Mouse (Mus musculus) CH12.LX (cell line): Measurements from ENCODE around the gene Vsig10l. TPM values are rescaled to one million over a fixed set of nuclear protein-coding genes. Genes with fewer than 3 reads are reported as not detected.
A peak's percentile ranks its signal among the peaks of the same experiment; 100 is the strongest.

Experiments
- DNase-seq: peaks from one replicate; pipeline ENCODE4 v3.0.0-alpha.2; 2013; ENCODE audit errors: extremely low read depth
- H3K27ac ChIP-seq: 2 replicates; pipeline ENCODE4 v1.5.1; 2012; ENCODE audit warnings: low read depth, mild to moderate bottlenecking, control low read depth, moderate library complexity; ENCODE audit not compliant: insufficient read depth
- H3K27me3 ChIP-seq: replicated peaks from 2 replicates; pipeline ENCODE3; 2012; ENCODE audit warnings: inconsistent platforms
- H3K36me3 ChIP-seq, 2 experiments: replicated peaks in 1 of 2; 2 replicates each; pipeline versions ENCODE3 to v1.6.1; 2012; ENCODE audit warnings: inconsistent platforms in 1 of 2, low read length in 1 of 2, mild to moderate bottlenecking in 1 of 2, mixed read lengths in 1 of 2, moderate library complexity in 1 of 2; ENCODE audit not compliant: control insufficient read depth in 1 of 2, insufficient read depth in 1 of 2
- H3K4me1 ChIP-seq, 2 experiments: 2 replicates each; pipeline ENCODE4 v1.6.1; 2012; ENCODE audit warnings: inconsistent platforms in 1 of 2, moderate library complexity in 1 of 2; ENCODE audit not compliant: insufficient read depth in 2 of 2, control insufficient read depth in 1 of 2
- H3K4me2 ChIP-seq: 2 replicates; pipeline ENCODE4 v1.6.1; 2012; ENCODE audit warnings: low read depth, mild to moderate bottlenecking, control low read depth; ENCODE audit not compliant: poor library complexity, insufficient read depth, severe bottlenecking
- H3K4me3 ChIP-seq, 3 experiments: fragments of 150-350 bp in 1 of 3; sonication (generic) in 1 of 3; replicated peaks in 1 of 3; 2 replicates each; pipeline versions ENCODE3 to v1.5.1; 2011 to 2012; ENCODE audit warnings: low read depth in 2 of 3, low read length in 2 of 3, mild to moderate bottlenecking in 2 of 3, moderate library complexity in 2 of 3, control low read depth in 1 of 3, improper control_type of control experiment in 1 of 3, inconsistent platforms in 1 of 3, mixed read lengths in 1 of 3; ENCODE audit not compliant: poor library complexity in 1 of 3
- H3K79me2 ChIP-seq: replicated peaks from 2 replicates; pipeline ENCODE4 v1.6.1; 2012; ENCODE audit warnings: mild to moderate bottlenecking, moderate library complexity; ENCODE audit not compliant: control insufficient read depth, poor library complexity, insufficient read depth, severe bottlenecking; ENCODE audit errors: extremely low read depth
- H3K9ac ChIP-seq: 2 replicates; pipeline ENCODE4 v1.6.1; 2012; ENCODE audit warnings: low read depth, mild to moderate bottlenecking, control low read depth, moderate library complexity; ENCODE audit not compliant: insufficient read depth
- H3K9me3 ChIP-seq: replicated peaks from 2 replicates; pipeline ENCODE3; 2012; ENCODE audit warnings: low read length, inconsistent platforms, mixed read lengths
- BHLHE40 ChIP-seq: IDR thresholded peaks from 2 replicates; pipeline ENCODE4 v1.6.1; 2011; ENCODE audit warnings: mild to moderate bottlenecking, low read depth, low read length, improper control_type of control experiment
- CHD1 ChIP-seq: IDR thresholded peaks from 2 replicates; pipeline ENCODE4 v1.6.1; 2012; ENCODE audit warnings: low read depth, low read length, improper control_type of control experiment, inconsistent platforms
- CHD2 ChIP-seq: IDR thresholded peaks from 2 replicates; pipeline ENCODE4 v1.6.1; 2011; ENCODE audit warnings: low read length, improper control_type of control experiment
- CTCF ChIP-seq, 2 experiments: IDR thresholded peaks in 1 of 2; conservative IDR thresholded peaks in 1 of 2; 2 replicates each; pipeline ENCODE4 v1.5.1; 2011 to 2012; ENCODE audit warnings: low read depth in 2 of 2, low read length in 2 of 2, improper control_type of control experiment in 1 of 2, inconsistent platforms in 1 of 2, mild to moderate bottlenecking in 1 of 2, moderate library complexity in 1 of 2
- E2F4 ChIP-seq: IDR thresholded peaks from 2 replicates; pipeline ENCODE4 v1.6.1; 2011; ENCODE audit warnings: low read depth, low read length, improper control_type of control experiment; ENCODE audit not compliant: insufficient replicate concordance
- ELF1 ChIP-seq: IDR thresholded peaks from 2 replicates; pipeline ENCODE4 v1.6.1; 2014; ENCODE audit warnings: low read depth, mild to moderate bottlenecking, inconsistent platforms, low read length, improper control_type of control experiment
- GABPA ChIP-seq: IDR thresholded peaks from 2 replicates; pipeline ENCODE4 v1.6.1; 2012; ENCODE audit warnings: low read depth, low read length, improper control_type of control experiment, inconsistent platforms; ENCODE audit not compliant: insufficient replicate concordance
- HCFC1 ChIP-seq: IDR thresholded peaks from 2 replicates; pipeline ENCODE4 v1.6.1; 2012; ENCODE audit warnings: low read depth, mild to moderate bottlenecking, inconsistent platforms, low read length, improper control_type of control experiment
- IRF4 ChIP-seq: IDR thresholded peaks from 2 replicates; pipeline ENCODE4 v1.6.1; 2014; ENCODE audit warnings: low read depth, mild to moderate bottlenecking, inconsistent platforms, low read length, improper control_type of control experiment
- JUN ChIP-seq: IDR thresholded peaks from 2 replicates; pipeline ENCODE4 v1.6.1; 2011; ENCODE audit warnings: low read depth, mild to moderate bottlenecking, low read length, improper control_type of control experiment, moderate library complexity; ENCODE audit not compliant: insufficient read depth
- KAT2A ChIP-seq: IDR thresholded peaks from 2 replicates; pipeline ENCODE4 v1.6.1; 2012; ENCODE audit warnings: low read length, improper control_type of control experiment, inconsistent platforms; ENCODE audit not compliant: insufficient replicate concordance
- MAFK ChIP-seq: IDR thresholded peaks from 2 replicates; pipeline ENCODE4 v1.6.1; 2011; ENCODE audit warnings: low read length, improper control_type of control experiment; ENCODE audit not compliant: insufficient replicate concordance
- MAX ChIP-seq: IDR thresholded peaks from 2 replicates; pipeline ENCODE4 v1.6.1; 2011; ENCODE audit warnings: low read length, improper control_type of control experiment
- MAZ ChIP-seq: IDR thresholded peaks from 2 replicates; pipeline ENCODE4 v1.6.1; 2012; ENCODE audit warnings: low read depth, mild to moderate bottlenecking, inconsistent platforms, low read length, improper control_type of control experiment, moderate library complexity
- MEF2A ChIP-seq: IDR thresholded peaks from 2 replicates; pipeline ENCODE4 v1.6.1; 2014; ENCODE audit warnings: low read depth, mild to moderate bottlenecking, inconsistent platforms, low read length, improper control_type of control experiment, borderline replicate concordance
- MXI1 ChIP-seq: IDR thresholded peaks from 2 replicates; pipeline ENCODE4 v1.6.1; 2011; ENCODE audit warnings: mild to moderate bottlenecking, low read depth, low read length, improper control_type of control experiment
- MYC ChIP-seq: IDR thresholded peaks from 2 replicates; pipeline ENCODE4 v1.6.1; 2011; ENCODE audit warnings: low read depth, mild to moderate bottlenecking, improper control_type of control experiment, low read length
- NELFE ChIP-seq: IDR thresholded peaks from 2 replicates; pipeline ENCODE4 v1.6.1; 2011; ENCODE audit warnings: low read depth, low read length, improper control_type of control experiment
- PAX5 ChIP-seq: IDR thresholded peaks from 2 replicates; pipeline ENCODE4 v1.6.1; 2012; ENCODE audit warnings: low read length, inconsistent platforms, mixed read lengths
- RAD21 ChIP-seq: IDR thresholded peaks from 2 replicates; pipeline ENCODE4 v1.6.1; 2011; ENCODE audit warnings: low read depth, mild to moderate bottlenecking, low read length, improper control_type of control experiment, moderate library complexity
- SIN3A ChIP-seq: IDR thresholded peaks from 2 replicates; pipeline ENCODE4 v1.6.1; 2012; ENCODE audit warnings: low read length, improper control_type of control experiment, inconsistent platforms
- SMC3 ChIP-seq: IDR thresholded peaks from 2 replicates; pipeline ENCODE4 v1.6.1; 2011; ENCODE audit warnings: low read depth, low read length, improper control_type of control experiment
- TBP ChIP-seq: conservative IDR thresholded peaks from 2 replicates; pipeline ENCODE4 v1.6.1; 2011; ENCODE audit warnings: low read depth, low read length, improper control_type of control experiment
- TCF12 ChIP-seq: IDR thresholded peaks from 2 replicates; pipeline ENCODE4 v1.6.1; 2014; ENCODE audit warnings: low read depth, mild to moderate bottlenecking, inconsistent platforms, low read length, improper control_type of control experiment
- USF1 ChIP-seq: IDR thresholded peaks from 2 replicates; pipeline ENCODE4 v1.6.1; 2014; ENCODE audit warnings: low read depth, mild to moderate bottlenecking, inconsistent platforms, low read length, improper control_type of control experiment
- USF2 ChIP-seq: conservative IDR thresholded peaks from 2 replicates; pipeline ENCODE4 v1.6.1; 2011; ENCODE audit warnings: low read depth, low read length, improper control_type of control experiment
- ZC3H11A ChIP-seq: IDR thresholded peaks from 2 replicates; pipeline ENCODE4 v1.6.1; 2012; ENCODE audit warnings: low read depth, mild to moderate bottlenecking, inconsistent platforms, low read length, improper control_type of control experiment
- ZKSCAN1 ChIP-seq: IDR thresholded peaks from 2 replicates; pipeline ENCODE4 v1.6.1; 2012; ENCODE audit warnings: low read depth, inconsistent platforms, low read length, improper control_type of control experiment, borderline replicate concordance
- dilution Hi-C: fragments of 300-500 bp; cut with MboI; formaldehyde crosslinking; loops from 2 replicates; pipeline ENCODE4 v1.14.3; 2020; ENCODE audit warnings: low sequenced_read_pairs; ENCODE audit not compliant: extremely low pct_unique_long_range_greater_than_20kb, extremely low pct_ligation_motif_present
- in situ Hi-C: fragments of 300-500 bp; cut with MboI; formaldehyde crosslinking; loops from 3 replicates; pipeline ENCODE4 v1.14.3; 2019; ENCODE audit warnings: low sequenced_read_pairs, low pct_ligation_motif_present, low pct_unique_long_range_greater_than_20kb, mixed read lengths
- polyA plus RNA-seq: library from polyadenylated mRNA; unstranded; fragments of >175 nt; gene quantifications from 2 replicates; pipeline ENCODE4 v1.2.1, GENCODE M21; 2012; ENCODE audit warnings: low read depth; ENCODE audit not compliant: insufficient read length
- total RNA-seq, 2 experiments: library from RNA; depleted of rRNA; stranded (reverse); fragments of 300-350 nt in 1 of 2; fragments of >200 nt in 1 of 2; gene quantifications; 2 replicates each; pipeline ENCODE4 v1.2.3; 2012 to 2014

The Vsig10l gene
- total and polyA plus RNA-seq, 3 experiments = 0.12 to 0.99 (median 0.17) TPM

GRCm38 (mm10) chr7:43465344-43466098 lies 2.6 kb downstream of the Vsig10l start (continued):
- TF ChIP-seq BHLHE40 (peak; percentile 92), KAT2A (no peak), TCF12 (no peak), MEF2A (0 out of 2 replicates have a peak, but pooled peaks have one; percentile 9), MXI1 (peak; percentile 88), USF1 (no peak), CHD1 (no peak), MAFK (no peak), GABPA (no peak), MYC (0 out of 2 replicates have a peak, but pooled peaks have one; percentile 43), MAZ (0 out of 2 replicates have a peak, but pooled peaks have one; percentile 22), NELFE (0 out of 2 replicates have a peak, but pooled peaks have one; percentile 43), CHD2 (no peak), E2F4 (no peak), MAX (peak; percentile 75; the same call in 1 of the 2 replicates), RAD21 (no peak; the same call in 1 of the 2 replicates), ZKSCAN1 (no peak), IRF4 (no peak), TBP (no peak), JUN (no peak), USF2 (no peak)

- TF ChIP-seq ZC3H11A (peak; percentile 42; the same call in 1 of the 2 replicates), CHD1 (no peak), PAX5 (no peak), MEF2A (no peak), E2F4 (no peak), ELF1 (peak; percentile 19; the same call in 1 of the 2 replicates), HCFC1 (no peak), MAX (peak; percentile 21; the same call in 1 of the 2 replicates), MXI1 (0 out of 2 replicates have a peak, but pooled peaks have one; percentile 42), RAD21 (peak; percentile 75), ZKSCAN1 (no peak), SIN3A (no peak), NELFE (peak; percentile 49; the same call in 1 of the 2 replicates), MAZ (peak; percentile 90), BHLHE40 (peak; percentile 69; the same call in 1 of the 2 replicates), CTCF (conservative IDR thresholded peaks at IDR 0.05 in 1 of 2, IDR thresholded peaks at IDR 0.05 in 1 of 2; ENCODE audit: low read depth in 2 of 2, low read length in 2 of 2) (peak; percentile 31 to 97; a peak in 2 of 4 replicates), SMC3 (peak; percentile 96), JUN (no peak)
- dilution Hi-C loops = no loop called here
- no peaks in the 10 kb centered on the region for H3K36me3 ChIP-seq
- H3K79me2 ChIP-seq = no peaks in the 10 kb centered on the region
- no peak overlapping the region for H3K9ac ChIP-seq
- H3K9me3 ChIP-seq = no peaks in the 10 kb centered on the region
- no peaks in the 10 kb centered on the region for H3K27me3 ChIP-seq
- H3K4me1 ChIP-seq = peaks cover 3 to 8% of the 10 kb centered on the region in 2 experiments; a peak in 3 of 4 replicates
- peak overlapping the region; percentile 68 for H3K4me2 ChIP-seq
- peak overlapping the region; percentile 60 to 68 (median 66) for H3K4me3 ChIP-seq
- in situ Hi-C loops = loop anchor here (10.0 kb wide), 2 partner anchors 121 to 181 kb away; no protein-coding TSS in a partner anchor
- H3K27ac ChIP-seq = no peak overlapping the region
- DNase-seq = peak; percentile 76
Observed at GRCm38 (mm10) chr7:43466099-43466694, 3.2 kb downstream of the Vsig10l start.
